Mouse (Mus musculus) cerebellum, adult (tissue): Measurements from ENCODE around the gene Gm10591.
"Not testable (repeated sequence)": the region's sequence is repeated elsewhere in the genome, so short reads cannot be mapped to it uniquely, and the experiment has no call there.

Source experiments
- ATAC-seq: cut with Nextera tagmentation; 2 replicates; pipeline ENCODE4 v1.9.2; 2017; ENCODE audit warnings: mild to moderate bottlenecking, moderate library complexity, mixed read lengths; ENCODE audit not compliant: insufficient number of reproducible peaks, low FRiP score, low TSS enrichment

Gm10591 gene

DNA sequence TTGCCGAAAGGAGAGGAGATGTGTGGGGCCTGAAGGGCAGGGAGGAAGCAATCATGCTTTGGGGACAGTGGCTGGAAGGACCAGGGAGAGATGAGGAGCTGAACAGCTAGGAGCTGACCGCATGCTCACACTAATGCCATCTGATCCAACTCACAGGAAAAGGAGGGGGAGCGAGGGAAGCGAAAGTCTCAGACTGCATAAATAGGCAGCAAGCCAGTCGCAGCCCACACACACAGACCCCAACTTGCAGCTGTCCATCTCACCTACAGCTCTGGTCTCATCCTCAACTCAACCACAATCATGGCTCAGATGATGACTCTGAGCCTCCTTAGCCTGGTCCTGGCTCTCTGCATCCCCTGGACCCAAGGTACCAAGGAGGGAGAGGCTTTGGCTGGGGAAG, at the start of gene Gm10591:
Gene Gm10591, plus strand, starts transcription at position 301 of the 400 bp plus-strand sequence.
- not testable (repeated sequence) for ATAC-seq

GRCm38 (mm10) chr4:42629419-42629818, 17.4 kb downstream of the Gm10591 start, which contains the start of gene Gm2564:
Gene Gm2564, plus strand, starts transcription at chr4:42629719.
- not testable (repeated sequence) for ATAC-seq

- ATAC-seq = not testable (repeated sequence)
Measured at GRCm38 (mm10) chr4:42654951-42655350, 43.0 kb downstream of the Gm10591 start, which contains the start of gene Ccl27b. Gene Ccl27b, plus strand, starts transcription at chr4:42655251.

GRCm38 (mm10) chr4:42661793-42662192, 49.8 kb downstream of the Gm10591 start, which contains the start of gene Il11ra2:
Gene Il11ra2, minus strand, starts transcription at chr4:42661893.
- not testable (repeated sequence) for ATAC-seq
